ENCODE assay signal across 8 mouse cellular contexts in the genomic region with DNA sequence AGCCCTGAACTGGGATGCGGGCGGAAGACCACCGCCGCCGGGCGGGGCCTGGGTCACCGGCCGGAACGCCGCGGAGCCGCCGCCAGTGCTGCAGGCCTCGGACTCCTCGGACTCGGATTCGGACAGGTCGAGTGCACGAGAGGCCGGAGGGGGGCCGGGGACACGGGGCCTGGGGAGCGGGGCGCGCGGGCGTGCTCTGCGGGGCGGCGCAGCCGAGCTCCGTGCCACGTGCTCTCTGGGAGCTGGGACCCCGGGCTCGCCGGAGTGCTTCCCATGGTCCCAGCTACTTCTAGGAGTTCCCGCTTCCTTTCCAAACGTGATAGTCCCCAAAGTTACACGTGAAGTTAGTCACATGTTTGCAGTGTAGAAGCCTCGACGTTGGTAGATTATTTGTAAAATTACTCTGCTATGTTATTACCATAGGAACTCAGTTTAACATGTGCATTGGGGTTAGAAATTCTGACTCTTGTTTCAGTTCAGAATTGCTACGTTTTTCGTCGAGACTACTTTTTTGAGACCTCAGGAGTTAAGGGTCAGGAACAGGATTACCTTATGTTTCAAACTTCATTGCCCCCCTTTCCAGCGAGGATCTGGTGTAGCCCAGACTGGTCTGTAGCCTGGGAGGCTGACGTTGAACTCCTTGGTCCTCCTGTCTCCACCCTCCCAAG. TPM values are rescaled to one million over a fixed set of nuclear protein-coding genes. Genes with fewer than 3 reads are reported as not detected.
A peak's percentile ranks its signal among the peaks of the same experiment; 100 is the strongest.
DNase-seq lines count a peak whose midpoint lies in the region; ATAC-seq and TF ChIP-seq lines count a peak whose summit lies in the region.

No protein-coding gene starts in this region.

- no peaks in the 10 kb centered on the region for H3K36me3 ChIP-seq in forebrain, embryonic 12.5 days (replicated peaks)
- peaks cover 22% of the 10 kb centered on the region for H3K36me3 ChIP-seq in megakaryocyte, embryonic 14.5 days (replicated peaks; ENCODE audit: low read length)

- no peak for TF ChIP-seq POLR2A in brain, embryonic 14.5 days (IDR thresholded peaks at IDR 0.05; ENCODE audit: borderline replicate concordance, extremely low read depth, insufficient read depth, insufficient read length, poor library complexity, severe bottlenecking)

- 2% methylated on average over 46 of the region's 46 CpGs for WGBS in forebrain, embryonic 12.5 days

- H3K4me1 ChIP-seq in forebrain, embryonic 12.5 days = peaks cover 18% of the 10 kb centered on the region
- H3K4me1 ChIP-seq in megakaryocyte, embryonic 14.5 days = peaks cover 45% of the 10 kb centered on the region

- H3K9me3 ChIP-seq in forebrain, embryonic 12.5 days = no peaks in the 10 kb centered on the region
- H3K9me3 ChIP-seq in megakaryocyte, embryonic 14.5 days = no peaks in the 10 kb centered on the region

- peak overlapping the region; percentile 81 for H3K4me2 ChIP-seq in forebrain, embryonic 12.5 days

- peak overlapping the region; percentile 88 for H3K4me3 ChIP-seq in forebrain, embryonic 12.5 days (replicated peaks)
- H3K4me3 ChIP-seq in megakaryocyte, embryonic 14.5 days (replicated peaks) = peak overlapping the region; percentile 92

- TF ChIP-seq CTCF in brain, embryonic 14.5 days (IDR thresholded peaks at IDR 0.05; ENCODE audit: borderline replicate concordance, extremely low read depth, insufficient read depth, insufficient read length) = no peak

- peak overlapping the region; percentile 83 for H3K9ac ChIP-seq in forebrain, embryonic 12.5 days

- no peak overlapping the region for H3K27ac ChIP-seq in forebrain, embryonic 12.5 days

- DNase-seq in adrenal gland, adult (ENCODE audit: inconsistent age in 2 of 2, low spot score in 1 of 2) = peak; percentile 40 to 79
- no peak for DNase-seq in adrenal gland, adult 8-10 months
- DNase-seq in brain, embryonic 14.5 days (ENCODE audit: low read depth) = peak; percentile 42
- peak; percentile 49 for DNase-seq in heart, postnatal 4 days
- peak; percentile 15 to 20 for DNase-seq in layer of hippocampus, postnatal 36 days
- peak; percentile 14 to 26 for DNase-seq in spleen, adult 18-20 months

- H3K27me3 ChIP-seq in forebrain, embryonic 12.5 days = no peaks in the 10 kb centered on the region
- no peaks in the 10 kb centered on the region for H3K27me3 ChIP-seq in megakaryocyte, embryonic 14.5 days (replicated peaks)

- ATAC-seq in forebrain, embryonic 12.5 days (ENCODE audit: low FRiP score) = peak; percentile 75

RNA-seq across cellular contexts. Expression of gene Naf1, which starts 1.0 kb away (rescaled TPM):
- 10 to 100 TPM; 13.1 to 16.1 (median 14.5) TPM for total RNA-seq in adrenal gland, adult 8-10 months (2022)
- 8.5 and 9.6 TPM in 2 replicates for polyA plus RNA-seq in brain, embryonic 14.5 days (2012; rRNA removed)
- polyA plus RNA-seq in forebrain, embryonic 12.5 days (2016; fragmentation: Nextera tagmentation; extraction: Ambion mirVana) = 3.5 and 4.3 TPM in 2 replicates
- total RNA-seq in heart, postnatal 4 days (2021) = 10 to 100 TPM in 1 of 2 experiments, 1 to 10 TPM in 1; 9.7 to 10.4 TPM
- 10 to 100 TPM; 13.5 to 14.6 TPM for total RNA-seq in layer of hippocampus, postnatal 36 days (2021)
- 10.3 and 20.2 TPM in 2 replicates for polyA plus RNA-seq in megakaryocyte, embryonic 14.5 days (2012; ENCODE audit: insufficient read depth, low replicate concordance)
